Mouse (Mus musculus): Measurements from ENCODE around the gene Slit3.

Slit3 gene

DNA sequence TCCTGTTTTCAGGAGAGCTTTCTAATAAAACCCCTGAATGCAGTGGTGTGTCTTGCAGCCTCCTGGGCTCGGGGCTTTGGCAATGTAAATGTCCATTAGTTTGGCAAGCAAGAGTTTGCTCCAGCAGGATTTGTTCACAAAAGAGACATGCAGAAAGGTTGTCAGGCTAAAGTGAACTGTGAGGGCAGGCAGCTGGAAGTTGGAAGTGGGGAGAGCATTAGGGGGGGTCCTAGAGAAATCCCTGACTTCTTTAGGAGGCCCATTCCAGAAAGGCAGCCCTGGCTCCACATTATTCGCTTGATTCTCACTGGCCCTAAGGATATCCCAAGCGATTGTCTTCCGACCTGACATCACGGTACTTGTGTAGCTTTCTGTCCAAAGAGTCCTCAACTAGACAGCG lies 285.5 kb downstream of the Slit3 start:
- DNase-seq (ENCODE audit: low spot score): no peak

GRCm38 (mm10) chr11:35407341-35408154 lies 286.5 kb downstream of the Slit3 start:
- no peak for DNase-seq (ENCODE audit: low spot score)

DNA sequence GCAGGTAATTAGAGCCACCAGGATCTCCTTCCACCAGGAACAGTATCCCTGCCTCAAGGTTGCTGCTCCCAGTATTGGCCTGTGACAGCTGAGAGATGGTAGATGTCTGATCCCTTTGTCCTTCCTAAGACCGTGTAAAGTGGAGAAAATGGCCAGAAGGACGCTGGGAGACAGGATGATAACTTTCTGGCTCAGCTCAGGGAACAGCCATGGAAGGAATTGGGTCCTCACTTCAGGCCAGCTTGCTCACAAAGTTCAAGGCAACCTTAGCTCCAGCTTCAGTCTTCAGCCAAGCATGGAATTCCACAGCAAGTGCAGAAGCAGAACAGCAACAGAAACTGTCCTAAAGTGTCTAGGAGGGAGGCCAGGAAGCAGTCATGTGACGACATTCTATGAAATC lies 289.4 kb downstream of the Slit3 start:
- DNase-seq (ENCODE audit: low spot score): no peak

GRCm38 (mm10) chr11:35415768-35416401 lies 294.9 kb downstream of the Slit3 start:
- no peak for DNase-seq (ENCODE audit: low spot score)

GRCm38 (mm10) chr11:35416402-35417093 lies 295.5 kb downstream of the Slit3 start:
- DNase-seq (ENCODE audit: low spot score): no peak

- no peak for DNase-seq (ENCODE audit: low spot score)
These were observed 297.0 kb downstream of the Slit3 start for GRCm38 (mm10) chr11:35417911-35418552.

DNA sequence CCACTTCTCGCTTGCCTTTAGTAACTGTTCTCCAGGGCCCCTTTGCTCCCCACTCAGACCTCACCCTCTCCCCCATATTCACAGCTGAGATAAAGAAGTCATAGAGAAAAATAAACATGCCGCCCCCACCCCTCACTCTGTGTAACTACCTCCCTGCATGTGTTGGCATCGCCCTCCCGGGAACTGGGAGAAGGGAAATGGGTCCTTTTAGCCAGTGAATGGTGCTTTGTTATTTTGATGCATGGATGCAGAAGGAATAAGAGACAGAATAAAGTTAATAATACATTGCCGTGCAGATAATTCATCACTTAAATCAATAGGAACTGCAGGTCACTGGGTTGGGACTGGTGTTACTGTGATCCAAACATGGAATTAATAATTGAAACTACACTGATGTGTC lies 298.0 kb downstream of the Slit3 start:
- no peak for DNase-seq (ENCODE audit: low spot score)

GRCm38 (mm10) chr11:35421728-35422127 lies 300.7 kb downstream of the Slit3 start:
- DNase-seq (ENCODE audit: low spot score): no peak

- DNase-seq (ENCODE audit: low spot score): no peak
These were observed 307.0 kb downstream of the Slit3 start for GRCm38 (mm10) chr11:35428036-35428435.

DNA sequence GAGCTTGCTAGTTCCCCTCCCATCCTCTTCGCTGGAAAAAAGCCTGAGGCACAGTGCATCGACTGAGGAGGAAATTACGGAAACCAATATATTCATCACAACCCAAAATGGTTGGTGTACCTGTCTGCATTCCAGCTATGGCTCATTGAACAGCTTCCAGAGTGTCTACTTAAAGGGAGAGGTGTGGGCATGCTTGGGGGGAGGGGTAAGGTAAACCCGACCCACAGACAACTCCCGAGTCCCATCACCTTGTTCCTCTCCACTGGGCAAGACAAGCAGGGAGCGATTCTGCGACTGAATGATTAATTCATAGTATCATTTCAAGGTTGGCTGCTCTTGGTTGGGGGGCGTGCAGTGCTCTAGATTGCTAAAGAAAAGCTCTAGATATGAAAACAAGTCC lies 310.1 kb downstream of the Slit3 start:
- no peak for DNase-seq (ENCODE audit: low spot score)

DNA sequence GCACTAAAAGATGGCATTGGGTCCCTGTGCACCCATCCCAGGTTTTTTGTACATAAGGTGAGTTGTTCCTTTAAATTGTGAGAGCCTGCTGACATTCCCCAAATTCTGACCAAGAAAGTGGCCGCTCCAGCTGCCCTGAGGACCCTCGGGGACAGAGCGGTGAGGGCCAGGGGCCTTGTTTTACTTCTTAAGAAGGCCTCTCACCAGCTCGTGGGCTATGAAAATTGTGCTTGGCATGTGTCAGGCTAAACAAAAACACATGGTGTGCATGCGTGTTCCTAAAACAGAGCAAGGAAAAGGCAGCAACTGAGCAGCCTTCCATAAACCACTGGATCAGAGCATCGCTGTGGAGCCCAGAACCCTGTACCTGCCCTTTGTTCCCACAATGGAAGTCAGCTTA lies 316.5 kb downstream of the Slit3 start:
- no peak for DNase-seq (ENCODE audit: low spot score)

- no peak for DNase-seq (ENCODE audit: low spot score)
These were observed 319.2 kb downstream of the Slit3 start for GRCm38 (mm10) chr11:35440186-35440585.

- DNase-seq (ENCODE audit: low spot score): no peak
These were observed 323.6 kb downstream of the Slit3 start for GRCm38 (mm10) chr11:35444489-35445100.

- DNase-seq (ENCODE audit: low spot score): no peak
These were observed 326.9 kb downstream of the Slit3 start for GRCm38 (mm10) chr11:35447951-35448350.

GRCm38 (mm10) chr11:35449199-35449598 lies 328.2 kb downstream of the Slit3 start:
- DNase-seq (ENCODE audit: low spot score): no peak

- peak; percentile 52 for DNase-seq (ENCODE audit: low spot score)
These were observed 330.6 kb downstream of the Slit3 start for GRCm38 (mm10) chr11:35451636-35452035.

GRCm38 (mm10) chr11:35452413-35452812 lies 331.4 kb downstream of the Slit3 start:
- DNase-seq (ENCODE audit: low spot score): no peak

DNA sequence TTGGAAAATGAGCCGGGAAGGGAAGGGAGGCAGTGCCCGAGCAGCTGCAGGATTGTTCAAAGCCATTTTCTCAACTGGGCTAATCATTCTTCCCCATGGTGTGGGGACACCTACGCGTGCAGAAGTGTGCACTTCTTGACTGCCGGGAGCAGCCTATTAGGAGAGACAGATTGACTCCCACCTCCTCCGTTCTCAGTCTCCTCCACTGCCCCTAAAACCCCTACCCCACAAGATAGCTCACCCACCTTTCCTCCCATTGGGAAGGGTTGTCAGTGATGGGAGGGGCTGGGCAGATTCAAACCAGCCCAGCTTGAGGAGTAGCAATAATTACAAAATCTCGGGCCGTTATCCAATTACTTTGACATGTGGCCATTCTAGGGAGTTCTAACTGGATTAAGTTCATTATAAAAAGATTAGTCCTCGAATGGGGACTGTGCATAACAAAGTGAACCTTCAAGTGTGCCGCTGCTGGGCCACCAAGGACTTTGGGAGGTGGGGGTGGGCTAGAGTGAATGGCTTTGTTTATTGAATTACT lies 333.2 kb downstream of the Slit3 start:
- no peak for DNase-seq (ENCODE audit: low spot score)

DNA sequence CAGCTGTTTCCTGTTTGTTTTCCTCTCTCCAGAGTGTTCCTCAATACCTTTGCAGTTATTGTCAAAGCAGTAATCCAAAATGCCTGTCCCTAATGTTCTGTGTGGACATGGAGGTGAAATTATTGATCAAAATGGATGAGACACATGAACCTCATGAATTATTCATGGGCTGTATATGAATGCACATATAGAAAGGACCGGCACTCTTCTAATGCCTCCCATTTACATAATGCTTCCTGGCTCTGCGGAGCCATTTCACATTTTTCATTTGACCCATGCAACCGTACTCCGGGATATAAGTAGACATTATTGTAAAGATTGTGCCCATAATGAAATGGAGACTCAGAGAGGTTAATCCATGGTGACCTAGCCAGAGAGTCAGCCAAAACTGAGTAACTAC lies 333.8 kb downstream of the Slit3 start:
- DNase-seq (ENCODE audit: low spot score): no peak

DNA sequence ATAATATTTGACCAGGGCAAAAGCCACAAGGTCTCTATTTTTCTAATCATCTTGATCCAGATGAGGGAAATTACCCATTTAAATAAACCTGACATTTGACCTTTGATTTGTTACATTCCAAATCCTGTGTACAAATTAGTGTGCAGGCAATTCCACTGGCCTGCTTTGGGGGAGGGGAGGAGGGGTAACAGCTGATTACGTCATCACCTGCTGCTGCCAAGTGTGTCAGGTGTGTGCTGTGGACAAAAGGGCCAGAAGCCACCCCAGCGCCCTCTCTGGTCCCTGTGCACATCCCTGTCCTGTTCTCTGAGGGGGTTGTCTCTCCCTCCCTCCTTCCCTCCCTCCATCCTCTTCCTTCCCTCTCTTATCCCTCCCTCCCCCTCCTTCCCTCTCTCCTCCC lies 337.0 kb downstream of the Slit3 start:
- no peak for DNase-seq (ENCODE audit: low spot score)

- no peak for DNase-seq (ENCODE audit: low spot score)
These were observed 345.7 kb downstream of the Slit3 start for GRCm38 (mm10) chr11:35466701-35467100.

- DNase-seq (ENCODE audit: low spot score): no peak
These were observed 347.8 kb downstream of the Slit3 start for GRCm38 (mm10) chr11:35468847-35469246.
